Mouse (Mus musculus) limb, embryonic 12.5 days (tissue): ENCODE results near the gene Hsd17b14. TPM values are rescaled to one million over a fixed set of nuclear protein-coding genes. Genes with fewer than 3 reads are reported as not detected.

ENCODE experiments used
- ATAC-seq: fragments of 200-750 bp; cut with Nextera tagmentation; 2 replicates; pipeline ENCODE4 v1.8.0; 2017; ENCODE audit warnings: low read depth, moderate TSS enrichment; ENCODE audit not compliant: insufficient number of reproducible peaks, insufficient read depth, low FRiP score, low TSS enrichment
- H3K27ac ChIP-seq: fragments of 300-500 bp; sonication (generic); 2 replicates; pipeline ENCODE4 v1.5.1; 2016; ENCODE audit warnings: mild to moderate bottlenecking, moderate library complexity
- H3K27me3 ChIP-seq: fragments of 300-500 bp; sonication (generic); 2 replicates; pipeline ENCODE4 v1.6.1; 2016; ENCODE audit warnings: mild to moderate bottlenecking, moderate library complexity
- H3K36me3 ChIP-seq: fragments of 300-500 bp; sonication (generic); 2 replicates; pipeline ENCODE4 v1.6.1; 2016; ENCODE audit warnings: mild to moderate bottlenecking, moderate library complexity
- H3K4me1 ChIP-seq: fragments of 300-500 bp; sonication (generic); replicated peaks from 2 replicates; pipeline ENCODE4 v1.6.1; 2016
- H3K4me2 ChIP-seq: fragments of 300-500 bp; sonication (generic); 2 replicates; pipeline ENCODE4 v1.6.1; 2016; ENCODE audit warnings: mild to moderate bottlenecking, moderate library complexity
- H3K4me3 ChIP-seq: fragments of 300-500 bp; sonication (generic); replicated peaks from 2 replicates; pipeline ENCODE4 v1.5.1; 2016; ENCODE audit warnings: mild to moderate bottlenecking
- H3K9ac ChIP-seq: fragments of 300-500 bp; sonication (generic); replicated peaks from 2 replicates; pipeline ENCODE4 v1.6.1; 2016; ENCODE audit warnings: mild to moderate bottlenecking, moderate library complexity
- H3K9me3 ChIP-seq: fragments of 300-500 bp; sonication (generic); 2 replicates; pipeline ENCODE4 v1.6.1; 2016; ENCODE audit warnings: mild to moderate bottlenecking, moderate library complexity
- WGBS: fragments of 180-500 bp; shearing (Covaris S2); methylation state at CpG from one replicate; pipeline ENCODE4 v1.1.7; 2016; 5-methylcytosine and 5-hydroxymethylcytosine counted together
- polyA plus RNA-seq: library from polyadenylated mRNA; unstranded; fragments of >200 nt; fragmentation: Nextera tagmentation; extraction: Ambion mirVana; gene quantifications from 2 replicates; pipeline ENCODE4 v1.2.1, GENCODE M21; 2016

Hsd17b14 gene
- polyA plus RNA-seq, 1 experiment from 2014 or later: 0.55 TPM

DNA sequence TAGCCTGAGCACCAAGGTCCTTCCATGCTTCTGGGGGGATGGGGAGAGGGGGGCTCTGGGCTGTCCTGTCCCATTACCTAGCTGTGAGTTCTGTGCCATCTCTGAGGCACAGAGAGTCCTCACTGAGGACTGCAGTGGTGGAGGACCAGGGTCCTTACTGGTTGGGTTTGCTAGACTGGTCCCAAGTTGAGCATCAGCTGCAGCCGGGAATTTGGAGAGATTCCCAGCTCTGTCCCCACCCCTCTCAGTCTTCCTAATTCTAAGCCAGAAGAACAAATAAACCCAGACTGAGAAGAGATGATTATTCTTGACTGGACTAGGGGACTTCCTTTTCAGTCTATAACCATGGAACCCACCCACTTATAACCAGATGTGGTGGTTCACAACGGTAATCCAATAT lies 24.1 kb upstream of the Hsd17b14 start:
- Histone ChIP-seq H3K36me3 (no peaks in the 10 kb centered on the region), H3K4me1 (peaks cover 12% of the 10 kb centered on the region; the same call in 1 of the 2 replicates), H3K4me2 (no peak overlapping the region), H3K27ac (peak overlapping the region; percentile 12; the same call in 1 of the 2 replicates), H3K27me3 (0 out of 2 replicates have a peak, but pooled peaks cover 8% of the 10 kb centered on the region), H3K4me3 (no peak overlapping the region), H3K9me3 (no peaks in the 10 kb centered on the region), H3K9ac (0 out of 2 replicates have a peak overlapping the region, but pooled peaks have one; percentile 27)
- 85% methylated on average over 2 of the region's 2 CpGs for WGBS
- ATAC-seq: no peak

DNA sequence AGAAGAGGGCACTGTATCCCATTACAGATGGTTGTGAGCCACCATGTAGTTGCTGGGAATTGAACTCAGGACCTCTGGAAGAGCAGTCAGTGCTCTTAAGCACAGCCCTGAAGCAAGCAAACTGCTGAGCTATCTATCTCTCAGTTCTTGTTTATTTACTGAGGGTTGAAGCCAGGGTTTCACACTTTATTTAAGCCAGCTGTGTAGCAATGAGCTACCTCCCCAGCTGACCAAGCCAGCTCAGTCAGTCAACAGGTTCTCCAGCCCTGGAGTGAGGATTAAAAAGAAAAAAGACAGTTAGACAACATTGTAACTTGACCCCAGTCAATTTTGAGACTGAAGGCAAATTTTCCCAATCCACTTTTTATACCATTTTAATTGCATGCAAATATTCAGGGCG lies 19.0 kb upstream of the Hsd17b14 start:
- Histone ChIP-seq H3K4me1 (peaks cover 6% of the 10 kb centered on the region), H3K36me3 (no peaks in the 10 kb centered on the region), H3K9me3 (no peaks in the 10 kb centered on the region), H3K9ac (no peak overlapping the region), H3K27ac (no peak overlapping the region), H3K27me3 (peaks cover 7% of the 10 kb centered on the region; the same call in 1 of the 2 replicates), H3K4me2 (no peak overlapping the region), H3K4me3 (no peak overlapping the region)
- no peak for ATAC-seq
- WGBS: 68% methylated on average over 1 of the region's 1 CpGs

DNA sequence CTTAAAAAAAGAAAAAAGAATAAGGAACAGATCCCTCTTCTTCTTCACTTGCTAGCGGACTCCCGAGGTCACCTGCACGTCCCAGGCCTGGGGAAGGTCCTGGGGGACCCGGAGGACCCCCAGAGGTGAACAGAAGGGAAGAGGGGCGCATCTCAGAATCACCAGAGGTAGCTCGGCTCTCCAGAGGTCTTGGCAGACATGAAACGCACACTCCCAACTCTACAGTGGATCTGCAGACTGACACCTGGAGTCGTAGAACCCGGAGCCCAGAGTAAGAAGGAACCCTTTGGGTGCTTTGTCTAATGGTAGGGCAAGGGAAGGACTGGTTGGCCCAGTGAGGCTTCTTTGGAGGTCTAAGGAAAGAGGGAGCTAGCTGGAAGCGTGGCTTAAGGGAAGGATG lies 17.1 kb upstream of the Hsd17b14 start:
- Histone ChIP-seq H3K27ac (no peak overlapping the region), H3K36me3 (no peaks in the 10 kb centered on the region), H3K9ac (peak overlapping the region; percentile 61; the same call in 1 of the 2 replicates), H3K9me3 (no peaks in the 10 kb centered on the region), H3K4me2 (peak overlapping the region; percentile 77), H3K4me1 (peaks cover 8% of the 10 kb centered on the region), H3K4me3 (peak overlapping the region; percentile 48), H3K27me3 (peaks cover 3% of the 10 kb centered on the region; the same call in 1 of the 2 replicates)
- WGBS: 81% methylated on average over 10 of the region's 10 CpGs
- ATAC-seq: no peak

DNA sequence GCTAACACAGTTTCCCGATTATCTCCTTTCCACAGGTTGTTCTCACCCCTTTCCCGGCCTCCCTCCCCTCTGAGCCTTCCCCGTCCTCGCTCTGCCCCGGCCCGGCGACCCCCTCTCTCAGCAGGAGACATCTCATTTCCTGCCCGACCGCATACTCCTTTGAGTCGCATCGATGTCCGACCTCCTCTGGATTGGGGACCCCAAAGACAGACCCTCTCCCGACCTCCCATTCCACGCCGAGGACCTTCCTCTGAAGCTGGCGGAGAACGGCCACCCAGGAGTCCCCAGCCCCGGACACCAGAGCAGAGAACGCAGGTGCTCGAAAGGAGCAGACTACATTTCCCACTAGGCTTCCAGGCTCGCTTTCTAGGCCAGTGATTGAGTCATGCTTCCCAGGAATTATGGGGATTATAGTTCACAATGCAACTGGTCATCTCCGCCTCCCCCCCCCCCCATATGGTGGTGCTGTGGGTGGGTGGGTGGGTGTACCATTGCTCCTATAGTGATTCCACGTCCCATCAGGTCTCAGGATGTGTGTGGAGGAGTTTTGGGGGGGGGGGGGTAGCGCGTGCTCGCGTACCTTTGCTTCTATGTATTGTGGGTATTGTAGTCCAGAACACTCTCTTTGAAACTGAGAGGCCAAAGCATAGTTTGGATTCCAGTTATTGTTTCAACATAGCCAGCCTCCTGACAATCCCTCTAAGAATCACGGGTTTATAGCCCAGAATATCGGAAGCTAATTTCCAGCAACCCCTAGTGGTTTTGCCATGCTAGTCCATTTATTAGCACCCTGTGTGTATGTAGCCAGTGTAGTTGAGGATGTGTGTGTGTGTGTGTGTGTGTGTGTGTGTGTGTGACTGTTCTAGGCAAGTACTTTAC lies 16.3 kb upstream of the Hsd17b14 start:
- H3K27me3 ChIP-seq: peaks cover 3% of the 10 kb centered on the region; the same call in 1 of the 2 replicates
- WGBS: 3% methylated on average over 29 of the region's 29 CpGs

DNA sequence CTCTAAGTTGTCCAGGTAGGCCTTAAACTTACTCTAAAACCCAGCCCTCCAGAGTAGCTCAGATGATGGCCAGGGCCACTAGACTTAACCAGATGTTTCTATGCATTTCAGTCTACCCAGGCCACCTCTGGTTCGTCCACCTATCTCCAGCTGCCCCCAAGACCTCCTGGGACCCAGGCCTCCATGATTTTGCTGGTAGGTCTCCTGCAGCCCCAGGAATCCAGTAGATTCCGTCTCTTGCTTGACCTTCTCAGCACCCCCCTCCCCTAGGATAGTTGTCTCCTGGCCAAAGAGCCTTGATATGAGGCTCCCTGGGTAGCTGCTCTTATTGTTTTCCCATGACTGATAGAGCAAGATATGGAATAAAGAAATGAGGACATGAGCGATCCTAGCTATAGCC lies 15.6 kb upstream of the Hsd17b14 start:
- no peak for ATAC-seq
- no peak overlapping the region for H3K27ac ChIP-seq
- peaks cover 3% of the 10 kb centered on the region; the same call in 1 of the 2 replicates for H3K27me3 ChIP-seq
- H3K4me3 ChIP-seq: no peak overlapping the region; the same call in 1 of the 2 replicates
- H3K36me3 ChIP-seq: no peaks in the 10 kb centered on the region
- H3K4me2 ChIP-seq: no peak overlapping the region
- no peak overlapping the region for H3K9ac ChIP-seq
- peaks cover 8% of the 10 kb centered on the region for H3K4me1 ChIP-seq
- no peaks in the 10 kb centered on the region for H3K9me3 ChIP-seq
- WGBS: 77% methylated on average over 3 of the region's 3 CpGs

More for the DNA sequence above, 16.3 kb upstream of the Hsd17b14 start:
- Histone ChIP-seq H3K36me3 (no peaks in the 10 kb centered on the region), H3K4me1 (peaks cover 8% of the 10 kb centered on the region), H3K27ac (0 out of 2 replicates have a peak overlapping the region, but pooled peaks have one; percentile 17), H3K4me2 (peak overlapping the region; percentile 77), H3K9me3 (no peaks in the 10 kb centered on the region), H3K4me3 (peak overlapping the region; percentile 48), H3K9ac (peak overlapping the region; percentile 61)
- peak; percentile 79 for ATAC-seq

DNA sequence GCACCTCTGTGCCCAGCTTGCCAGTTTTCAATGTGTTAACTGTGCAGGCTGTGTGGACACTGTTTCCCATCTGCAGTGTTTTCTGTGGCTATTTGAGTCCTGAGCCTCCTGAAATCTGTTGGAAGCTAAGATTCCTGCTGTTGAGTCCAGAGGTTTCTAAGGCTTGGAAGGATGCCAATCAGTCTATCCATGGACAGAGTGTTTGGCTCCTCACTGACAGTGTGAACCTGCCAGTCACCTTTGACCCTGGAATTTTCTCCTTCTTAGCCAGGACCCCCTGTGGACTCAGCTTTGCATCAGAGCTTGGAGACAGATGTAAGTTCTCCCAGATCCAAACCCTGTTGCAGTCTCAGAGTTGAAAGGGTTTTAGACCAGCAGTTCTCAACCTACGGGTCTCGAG lies 14.5 kb upstream of the Hsd17b14 start:
- Histone ChIP-seq H3K27ac (no peak overlapping the region), H3K4me1 (peaks cover 8% of the 10 kb centered on the region), H3K9ac (no peak overlapping the region), H3K4me2 (no peak overlapping the region), H3K27me3 (peaks cover 3% of the 10 kb centered on the region; the same call in 1 of the 2 replicates), H3K36me3 (no peaks in the 10 kb centered on the region), H3K9me3 (no peaks in the 10 kb centered on the region), H3K4me3 (no peak overlapping the region)
- WGBS: 42% methylated on average over 2 of the region's 2 CpGs
- ATAC-seq: no peak

DNA sequence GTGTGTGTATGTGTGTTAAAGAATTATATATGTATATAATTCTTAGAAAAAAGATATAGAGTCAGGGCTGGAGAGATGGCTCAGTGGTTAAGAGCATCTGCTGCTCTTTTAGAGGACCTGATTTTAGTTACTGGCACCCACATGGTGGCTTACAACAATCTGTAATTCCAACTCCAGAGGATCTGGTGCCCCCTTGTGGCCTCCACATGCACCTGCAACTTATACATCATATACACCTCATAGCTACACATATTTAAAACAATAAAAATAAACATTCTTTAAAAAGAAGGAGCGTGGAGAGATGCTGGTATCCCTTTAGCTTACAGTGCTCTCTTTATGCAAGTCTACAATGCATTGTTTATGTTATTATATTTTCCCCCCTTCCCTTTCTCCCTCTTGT lies 10.2 kb upstream of the Hsd17b14 start:
- Histone ChIP-seq H3K4me2 (no peak overlapping the region), H3K36me3 (no peaks in the 10 kb centered on the region), H3K4me3 (no peak overlapping the region), H3K27me3 (no peaks in the 10 kb centered on the region), H3K27ac (no peak overlapping the region), H3K4me1 (0 out of 2 replicates have a peak, but pooled peaks cover 3% of the 10 kb centered on the region), H3K9ac (no peak overlapping the region), H3K9me3 (no peaks in the 10 kb centered on the region)
- no peak for ATAC-seq
- 94% methylated on average over 1 of the region's 1 CpGs for WGBS

DNA sequence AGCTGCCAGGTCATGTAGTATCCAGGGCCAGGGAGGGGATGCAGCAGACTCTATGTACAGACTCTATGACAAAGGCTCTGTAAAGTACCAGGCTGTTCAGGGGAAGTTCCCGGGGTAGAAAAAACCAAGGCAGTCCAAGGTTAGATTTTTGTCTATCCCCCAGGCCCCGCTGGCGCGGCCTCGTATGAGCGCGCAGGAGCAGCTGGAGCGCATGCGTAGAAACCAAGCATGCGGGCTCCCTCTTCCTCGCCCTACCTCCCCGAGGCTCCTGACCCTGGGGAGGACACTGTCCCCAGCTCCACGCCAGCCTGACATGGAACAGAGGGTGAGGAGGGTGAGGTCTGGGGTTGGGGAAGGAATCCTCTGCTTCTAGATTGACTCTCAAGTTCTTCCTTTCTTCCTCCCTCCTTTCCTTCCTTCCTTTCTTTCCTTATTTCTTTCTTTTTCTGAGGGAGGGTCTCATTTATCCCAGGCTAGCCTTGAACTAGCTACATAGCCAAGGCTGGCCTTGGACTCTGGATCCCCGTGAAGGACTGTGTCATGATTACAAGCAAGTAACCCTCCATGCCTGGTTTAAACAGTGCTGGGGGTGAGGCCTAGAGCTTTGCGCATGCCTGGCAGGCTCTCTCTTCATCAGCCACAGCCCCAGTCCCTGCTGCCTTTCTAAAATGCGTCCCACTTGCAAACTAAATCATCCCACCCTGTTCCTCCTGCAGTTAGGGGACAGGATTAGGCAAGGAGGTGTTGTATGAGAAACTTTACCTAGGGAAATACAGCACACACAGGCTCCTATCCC lies 4.9 kb upstream of the Hsd17b14 start:
- H3K27ac ChIP-seq: no peak overlapping the region
- WGBS: 89% methylated on average over 16 of the region's 16 CpGs
- H3K9ac ChIP-seq: no peak overlapping the region
- no peak for ATAC-seq
- H3K27me3 ChIP-seq: no peaks in the 10 kb centered on the region
- no peak overlapping the region for H3K4me3 ChIP-seq
- no peaks in the 10 kb centered on the region; the same call in 1 of the 2 replicates for H3K4me1 ChIP-seq
- H3K9me3 ChIP-seq: no peaks in the 10 kb centered on the region
- H3K36me3 ChIP-seq: no peaks in the 10 kb centered on the region
- no peak overlapping the region for H3K4me2 ChIP-seq

DNA sequence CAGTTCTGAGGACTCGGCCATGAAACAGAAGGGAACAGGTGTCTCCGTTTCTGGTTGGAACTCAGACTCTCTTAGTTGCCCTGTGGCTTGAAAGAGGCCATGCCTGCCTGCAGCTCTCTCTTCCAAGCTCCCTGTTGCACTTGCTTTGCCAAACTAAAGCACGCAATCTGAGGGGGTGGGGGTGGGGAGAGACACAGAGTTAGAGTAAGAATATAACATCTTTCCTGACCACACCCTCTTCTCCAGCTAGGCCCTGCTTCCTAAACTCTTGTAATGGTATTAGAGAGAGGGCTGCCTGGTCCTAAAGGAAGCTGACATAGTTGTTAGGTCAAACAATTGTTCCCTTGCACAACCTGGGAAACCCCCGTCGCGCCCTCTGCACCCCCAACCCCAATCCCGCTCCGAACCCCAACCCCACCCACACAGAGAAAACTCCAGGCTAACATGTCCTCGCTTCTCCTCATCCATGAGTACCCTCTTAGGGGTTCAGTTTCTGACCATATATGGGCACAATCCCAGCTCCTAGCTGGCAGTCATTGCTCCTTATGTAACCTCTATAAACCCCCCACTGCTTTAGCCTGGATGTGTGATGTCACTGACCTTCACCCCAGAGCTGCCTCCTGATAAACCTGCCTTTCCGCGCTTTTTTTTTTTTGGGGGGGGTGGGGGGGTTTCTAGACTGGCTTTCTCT lies 3.7 kb upstream of the Hsd17b14 start:
- Histone ChIP-seq H3K36me3 (no peaks in the 10 kb centered on the region), H3K9ac (no peak overlapping the region), H3K4me2 (no peak overlapping the region), H3K27me3 (no peaks in the 10 kb centered on the region), H3K27ac (no peak overlapping the region), H3K4me3 (no peak overlapping the region), H3K9me3 (no peaks in the 10 kb centered on the region), H3K4me1 (no peaks in the 10 kb centered on the region; the same call in 1 of the 2 replicates)
- no peak for ATAC-seq
- 76% methylated on average over 11 of the region's 11 CpGs for WGBS

DNA sequence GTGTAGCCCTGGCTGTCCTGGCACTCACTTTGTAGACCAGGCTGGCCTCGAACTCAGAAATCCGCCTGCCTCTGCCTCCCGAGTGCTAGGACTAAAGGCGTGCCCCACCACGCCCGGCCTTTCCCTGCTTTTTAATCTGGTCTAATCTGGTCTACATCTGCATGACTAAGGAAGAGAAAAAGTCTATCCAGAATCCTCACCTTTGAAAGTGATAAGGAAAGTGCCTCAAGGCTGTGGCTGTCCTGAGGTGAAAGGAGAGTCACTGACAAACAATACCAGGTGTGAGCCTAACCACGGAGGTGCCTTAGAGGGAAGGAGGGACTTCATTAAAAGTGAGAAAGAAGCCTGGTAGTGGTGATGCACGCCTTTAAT lies 3.2 kb upstream of the Hsd17b14 start:
- ATAC-seq: no peak
- no peak overlapping the region for H3K4me3 ChIP-seq
- H3K4me2 ChIP-seq: no peak overlapping the region
- no peaks in the 10 kb centered on the region for H3K27me3 ChIP-seq
- no peaks in the 10 kb centered on the region for H3K9me3 ChIP-seq
- no peaks in the 10 kb centered on the region; the same call in 1 of the 2 replicates for H3K4me1 ChIP-seq
- 75% methylated on average over 8 of the region's 8 CpGs for WGBS
- no peaks in the 10 kb centered on the region for H3K36me3 ChIP-seq
- H3K27ac ChIP-seq: no peak overlapping the region
- no peak overlapping the region for H3K9ac ChIP-seq
